Mouse (Mus musculus) kidney, postnatal 4 days (tissue): ENCODE data around the gene Eya2.

Experiments
- DNase-seq, 2 experiments: peaks; one replicate each; pipeline ENCODE4 v3.0.0; 2021; ENCODE audit warnings: mixed read lengths in 2 of 2

The Eya2 gene

GRCm38 (mm10) chr2:165594907-165595675, at the start of gene Eya2:
TSS of gene Eya2 (plus strand) at chr2:165595032.
- peak; percentile 38 to 65 for DNase-seq

- DNase-seq = no peak
These were observed 49.1 kb upstream of the Eya2 start for GRCm38 (mm10) chr2:165545687-165546086.

- DNase-seq = no peak
These were observed 48.5 kb upstream of the Eya2 start for GRCm38 (mm10) chr2:165546341-165546740.

GRCm38 (mm10) chr2:165547410-165547809, 47.4 kb upstream of the Eya2 start:
- DNase-seq = peak; percentile 61 to 81

- no peak for DNase-seq
These were observed 46.2 kb upstream of the Eya2 start for GRCm38 (mm10) chr2:165548627-165549026.

- DNase-seq = peak in 1 of 2 experiments; percentile 18
These were observed 44.4 kb upstream of the Eya2 start for GRCm38 (mm10) chr2:165550410-165550809.

- no peak for DNase-seq
These were observed 40.8 kb upstream of the Eya2 start for GRCm38 (mm10) chr2:165554066-165554465.

- DNase-seq = no peak
These were observed 37.6 kb upstream of the Eya2 start for GRCm38 (mm10) chr2:165557278-165557677.

- peak; percentile 27 to 61 for DNase-seq
These were observed 35.9 kb upstream of the Eya2 start for GRCm38 (mm10) chr2:165558916-165559315.

- DNase-seq = peak in 1 of 2 experiments; percentile 22
These were observed 35.2 kb upstream of the Eya2 start for GRCm38 (mm10) chr2:165559506-165560235.

- no peak for DNase-seq
These were observed 33.0 kb upstream of the Eya2 start for GRCm38 (mm10) chr2:165561861-165562260.

- peak; percentile 57 to 68 for DNase-seq
These were observed 31.4 kb upstream of the Eya2 start for GRCm38 (mm10) chr2:165563298-165564058.

- DNase-seq = peak in 1 of 2 experiments; percentile 18
These were observed 30.7 kb upstream of the Eya2 start for GRCm38 (mm10) chr2:165564101-165564500.

GRCm38 (mm10) chr2:165564620-165565019, 30.2 kb upstream of the Eya2 start:
- no peak for DNase-seq

- DNase-seq = no peak
These were observed 27.9 kb upstream of the Eya2 start for GRCm38 (mm10) chr2:165566898-165567297.

GRCm38 (mm10) chr2:165567820-165568219, 27.0 kb upstream of the Eya2 start:
- no peak for DNase-seq

GRCm38 (mm10) chr2:165568911-165569310, 25.9 kb upstream of the Eya2 start:
- no peak for DNase-seq

GRCm38 (mm10) chr2:165571216-165571778, 23.5 kb upstream of the Eya2 start:
- peak in 1 of 2 experiments; percentile 40 for DNase-seq

GRCm38 (mm10) chr2:165583044-165583443, 11.8 kb upstream of the Eya2 start:
- DNase-seq = no peak

- no peak for DNase-seq
These were observed 11.3 kb upstream of the Eya2 start for GRCm38 (mm10) chr2:165583518-165583917.

- no peak for DNase-seq
These were observed 10.3 kb upstream of the Eya2 start for GRCm38 (mm10) chr2:165584563-165584962.

GRCm38 (mm10) chr2:165590742-165591141, 4.1 kb upstream of the Eya2 start:
- DNase-seq = no peak

- no peak for DNase-seq
These were observed 1.1 kb upstream of the Eya2 start for GRCm38 (mm10) chr2:165593763-165594162.
